13 mouse cellular contexts compared by ENCODE assay signal in genomic region chr4:127289039-127289548, GRCm38 (mm10). TPM values are rescaled to one million over a fixed set of nuclear protein-coding genes. Genes with fewer than 3 reads are reported as not detected.
A peak's percentile ranks its signal among the peaks of the same experiment; 100 is the strongest.
DNase-seq lines count a peak whose midpoint lies in the region; ATAC-seq and TF ChIP-seq lines count a peak whose summit lies in the region.
"Had no signal": no experiment of that assay in that cellular context is flagged by ENCODE, and none has a peak within 500 bp of the region (broad histone marks: within the 10 kb centered on the region; RNA-seq: fewer than 3 reads in every experiment).

No protein-coding gene starts in this region.

- no peak overlapping the region for H3K27ac ChIP-seq in lung, embryonic 16.5 days (ENCODE audit: low read length)
- H3K27ac ChIP-seq in heart, embryonic 11.5 days (ENCODE audit: low read depth, low read length): peak overlapping the region; percentile 41; the same call in 1 of the 2 replicates

- no peak for TF ChIP-seq CTCF in lung, adult 2 months (IDR thresholded peaks at IDR 0.05; ENCODE audit: insufficient read depth, low read length)

- no peak overlapping the region for H3K4me2 ChIP-seq in lung, embryonic 16.5 days (ENCODE audit: low read depth, low read length)
- H3K4me2 ChIP-seq in heart, embryonic 11.5 days: no peak overlapping the region

- ATAC-seq in lung, embryonic 16.5 days (ENCODE audit: low read depth): peak; percentile 26; the same call in 1 of the 2 replicates
- peak; percentile 81 for ATAC-seq in heart, embryonic 11.5 days (replicated peaks; ENCODE audit: insufficient number of reproducible peaks, low FRiP score, low TSS enrichment)

- TF ChIP-seq POLR2A in lung, adult 2 months (IDR thresholded peaks at IDR 0.05; ENCODE audit: borderline replicate concordance, extremely low read depth, low read depth, low read length): no peak

- no peak overlapping the region for H3K4me3 ChIP-seq in lung, embryonic 16.5 days (ENCODE audit: low read length)
- no peak overlapping the region for H3K4me3 ChIP-seq in lung, adult 2 months (replicated peaks; ENCODE audit: extremely low read depth, low read depth, low read length)
- no peak overlapping the region for H3K4me3 ChIP-seq in heart, embryonic 11.5 days (ENCODE audit: low read depth, low read length)
- H3K4me3 ChIP-seq: erythroblast, embryonic 14.5 days had no signal

- H3K36me3 ChIP-seq in lung, embryonic 16.5 days (ENCODE audit: control insufficient read depth, insufficient read depth, low read length): no peaks in the 10 kb centered on the region
- no peaks in the 10 kb centered on the region for H3K36me3 ChIP-seq in heart, embryonic 11.5 days (ENCODE audit: control insufficient read depth, insufficient read depth, low read length)

- no peak overlapping the region for H3K9ac ChIP-seq in lung, embryonic 16.5 days (ENCODE audit: low read length)
- H3K9ac ChIP-seq in heart, embryonic 11.5 days (ENCODE audit: low read depth, low read length): 0 out of 2 replicates have a peak overlapping the region, but pooled peaks have one; percentile 10

- H3K4me1 ChIP-seq in lung, embryonic 16.5 days (replicated peaks; ENCODE audit: control insufficient read depth, insufficient read depth, low read length): no peaks in the 10 kb centered on the region
- H3K4me1 ChIP-seq in lung, adult 2 months (ENCODE audit: control insufficient read depth, insufficient read depth, low read length): peaks cover 4% of the 10 kb centered on the region; the same call in 1 of the 2 replicates
- peaks cover 7% of the 10 kb centered on the region; the same call in 1 of the 2 replicates for H3K4me1 ChIP-seq in heart, embryonic 11.5 days (ENCODE audit: control insufficient read depth, insufficient read depth, low read length)

- 49% methylated on average over 6 of the region's 6 CpGs for WGBS in lung, embryonic 16.5 days
- 42% methylated on average over 6 of the region's 6 CpGs for WGBS in lung, adult 2 months
- WGBS in heart, embryonic 11.5 days (ENCODE audit: insufficient replicate concordance): 31% methylated on average over 6 of the region's 6 CpGs

- DNase-seq in lung, adult 2 months: no peak
- peak; percentile 75 for DNase-seq in heart, postnatal 25 days (ENCODE audit: low spot score)
- peak; percentile 30 for DNase-seq in lung, postnatal 36 days
- DNase-seq in right cerebral cortex, postnatal 10 days (ENCODE audit: low spot score in 2 of 2): no peak
- no peak for DNase-seq in yolk sac, embryonic 10.5 days (ENCODE audit: low spot score)
- DNase-seq: adrenal gland, postnatal 14 days; thymus, postnatal 4 days had no signal

- H3K27me3 ChIP-seq in lung, embryonic 16.5 days (ENCODE audit: control insufficient read depth, insufficient read depth, low read depth, low read length): no peaks in the 10 kb centered on the region
- no peaks in the 10 kb centered on the region for H3K27me3 ChIP-seq in heart, embryonic 11.5 days (ENCODE audit: control insufficient read depth, insufficient read depth, low read length)

- intact Hi-C loops in heart, postnatal 25 days (cut with DNase I): no loop called here

- no peaks in the 10 kb centered on the region for H3K9me3 ChIP-seq in lung, embryonic 16.5 days (ENCODE audit: control insufficient read depth, low read length)
- H3K9me3 ChIP-seq in heart, embryonic 11.5 days (replicated peaks; ENCODE audit: control insufficient read depth, low read length): no peaks in the 10 kb centered on the region

RNA-seq across cellular contexts. Expression of gene Gja4, which starts 24.7 kb away (rescaled TPM):
- polyA plus RNA-seq in lung, embryonic 16.5 days (2015; fragmentation: Nextera tagmentation; extraction: Ambion mirVana): 41.2 and 43.5 TPM in 2 replicates
- polyA plus RNA-seq in lung, adult 2 months (2012; rRNA removed): 159 and 211 TPM in 2 replicates
- 40.6 and 41.5 TPM in 2 replicates for polyA plus RNA-seq in heart, embryonic 11.5 days (2014; fragmentation: Nextera tagmentation; extraction: Ambion mirVana)
- total RNA-seq in heart, postnatal 25 days (2021): 10 to 100 TPM; 11.1 to 12.5 TPM
- total RNA-seq: common myeloid progenitor, adult 5-6 weeks; monocyte, adult 5-6 weeks; neutrophil, adult 5-6 weeks had no signal
- polyA plus RNA-seq: erythroblast, embryonic 14.5 days had no signal

RNA-seq across cellular contexts. Expression of gene Gjb3, which starts 41.5 kb away (rescaled TPM):
- 2.0 and 2.2 TPM in 2 replicates for polyA plus RNA-seq in lung, embryonic 16.5 days (2015; fragmentation: Nextera tagmentation; extraction: Ambion mirVana)
- 3.1 and 7.3 TPM in 2 replicates for polyA plus RNA-seq in lung, adult 2 months (2012; rRNA removed)
- 0.16 and 0.41 TPM in 2 replicates for polyA plus RNA-seq in heart, embryonic 11.5 days (2014; fragmentation: Nextera tagmentation; extraction: Ambion mirVana)
- total RNA-seq in heart, postnatal 25 days (2021): under 1 TPM in 1 of 2 experiments, not detected in 1; 0.13 TPM
- total RNA-seq: monocyte, adult 5-6 weeks; neutrophil, adult 5-6 weeks had no signal
- polyA plus RNA-seq: erythroblast, embryonic 14.5 days had no signal

RNA-seq across cellular contexts. Expression of gene Smim12, which starts 45.5 kb away (rescaled TPM):
- 58.1 and 64.5 TPM in 2 replicates for polyA plus RNA-seq in lung, embryonic 16.5 days (2015; fragmentation: Nextera tagmentation; extraction: Ambion mirVana)
- polyA plus RNA-seq in lung, adult 2 months (2012; rRNA removed): 37.4 and 40.0 TPM in 2 replicates
- polyA plus RNA-seq in heart, embryonic 11.5 days (2014; fragmentation: Nextera tagmentation; extraction: Ambion mirVana): 62.2 and 67.7 TPM in 2 replicates
- total RNA-seq in heart, postnatal 25 days (2021): 10 to 100 TPM; 49.2 to 50.6 TPM

Comparison
In these comparisons a context has a peak if more than half of its experiments do, and no peak if none do; other contexts are left out.
1. DNase-seq: peak in heart, postnatal 25 days (single experiment) and lung, postnatal 36 days (single experiment); none in lung, adult 2 months (single experiment), right cerebral cortex, postnatal 10 days (0 of 2) and yolk sac, embryonic 10.5 days (single experiment).